Mouse (Mus musculus): Measurements from ENCODE around the gene Kmt2b. TPM values are rescaled to one million over a fixed set of nuclear protein-coding genes. Genes with fewer than 3 reads are reported as not detected.

The Kmt2b gene
- total and polyA plus RNA-seq, 3 experiments: 15.6 to 25.6 (median 15.9) TPM

- H3K79me2 ChIP-seq (replicated peaks; ENCODE audit: control insufficient read depth, insufficient read depth, low read length): no peaks in the 10 kb centered on the region
- H3K36me3 ChIP-seq (ENCODE audit: control insufficient read depth, insufficient read depth, low read length): no peaks in the 10 kb centered on the region
- no peaks in the 10 kb centered on the region for H3K27me3 ChIP-seq (ENCODE audit: control insufficient read depth, insufficient read depth, low read length)
- intact Hi-C loops (cut with DNase I): no loop called here
- H3K27ac ChIP-seq: peak overlapping the region; percentile 15; the same call in 1 of the 2 replicates
- WGBS: 43% methylated on average over 2 of the region's 2 CpGs
- peak in 1 of 2 experiments; percentile 70 for DNase-seq
- no peak overlapping the region for H3K4me3 ChIP-seq
- TF ChIP-seq EP300 (IDR thresholded peaks at IDR 0.05; ENCODE audit: insufficient read depth, low read depth, low read length): peak; percentile 58; the same call in 1 of the 2 replicates
- TF ChIP-seq CTCF (IDR thresholded peaks at IDR 0.05): no peak
- TF ChIP-seq POLR2A (IDR thresholded peaks at IDR 0.05; ENCODE audit: insufficient read depth, low read depth, low read length): no peak
- H3K4me1 ChIP-seq (ENCODE audit: control insufficient read depth, insufficient read depth, low read length): no peaks in the 10 kb centered on the region
- H3K9ac ChIP-seq (ENCODE audit: low read depth, low read length): no peak overlapping the region
These were observed 15.6 kb downstream of the Kmt2b start for GRCm38 (mm10) chr7:30572969-30573368.

GRCm38 (mm10) chr7:30572389-30572788 lies 16.1 kb downstream of the Kmt2b start:
- Histone ChIP-seq H3K4me3 (no peak overlapping the region), H3K36me3 (ENCODE audit: control insufficient read depth, insufficient read depth, low read length) (no peaks in the 10 kb centered on the region), H3K79me2 (replicated peaks; ENCODE audit: control insufficient read depth, insufficient read depth, low read length) (no peaks in the 10 kb centered on the region), H3K27me3 (ENCODE audit: control insufficient read depth, insufficient read depth, low read length) (no peaks in the 10 kb centered on the region), H3K27ac (no peak overlapping the region), H3K9ac (ENCODE audit: low read depth, low read length) (no peak overlapping the region), H3K4me1 (ENCODE audit: control insufficient read depth, insufficient read depth, low read length) (no peaks in the 10 kb centered on the region)
- intact Hi-C loops (cut with DNase I): no loop called here
- DNase-seq: no peak
- WGBS: 79% methylated on average over 5 of the region's 5 CpGs
- TF ChIP-seq POLR2A (IDR thresholded peaks at IDR 0.05; ENCODE audit: insufficient read depth, low read depth, low read length) (no peak), EP300 (IDR thresholded peaks at IDR 0.05; ENCODE audit: insufficient read depth, low read depth, low read length) (no peak), CTCF (IDR thresholded peaks at IDR 0.05) (no peak)

- WGBS: 92% methylated on average over 11 of the region's 11 CpGs
These were observed 21.0 kb downstream of the Kmt2b start for GRCm38 (mm10) chr7:30567555-30567954.

GRCm38 (mm10) chr7:30566033-30566432 lies 22.5 kb downstream of the Kmt2b start:
- H3K27ac ChIP-seq: no peak overlapping the region
- no peaks in the 10 kb centered on the region for H3K27me3 ChIP-seq (ENCODE audit: control insufficient read depth, insufficient read depth, low read length)
- H3K36me3 ChIP-seq (ENCODE audit: control insufficient read depth, insufficient read depth, low read length): no peaks in the 10 kb centered on the region
- no peak for DNase-seq
- intact Hi-C loops (cut with DNase I): no loop called here
- H3K9ac ChIP-seq (ENCODE audit: low read depth, low read length): no peak overlapping the region
- no peak for TF ChIP-seq EP300 (IDR thresholded peaks at IDR 0.05; ENCODE audit: insufficient read depth, low read depth, low read length)
- no peak for TF ChIP-seq CTCF (IDR thresholded peaks at IDR 0.05)
- no peak for TF ChIP-seq POLR2A (IDR thresholded peaks at IDR 0.05; ENCODE audit: insufficient read depth, low read depth, low read length)
- H3K79me2 ChIP-seq (replicated peaks; ENCODE audit: control insufficient read depth, insufficient read depth, low read length): no peaks in the 10 kb centered on the region
- WGBS: 74% methylated on average over 9 of the region's 9 CpGs
- H3K4me1 ChIP-seq (ENCODE audit: control insufficient read depth, insufficient read depth, low read length): peaks cover 2% of the 10 kb centered on the region; the same call in 1 of the 2 replicates
- H3K4me3 ChIP-seq: no peak overlapping the region

More at GRCm38 (mm10) chr7:30567555-30567954, 21.0 kb downstream of the Kmt2b start:
- no peak for DNase-seq
- H3K27ac ChIP-seq: no peak overlapping the region
- H3K9ac ChIP-seq (ENCODE audit: low read depth, low read length): no peak overlapping the region
- no peaks in the 10 kb centered on the region for H3K27me3 ChIP-seq (ENCODE audit: control insufficient read depth, insufficient read depth, low read length)
- intact Hi-C loops (cut with DNase I): no loop called here
- H3K4me1 ChIP-seq (ENCODE audit: control insufficient read depth, insufficient read depth, low read length): peaks cover 2% of the 10 kb centered on the region; the same call in 1 of the 2 replicates
- no peak overlapping the region for H3K4me3 ChIP-seq
- TF ChIP-seq CTCF (IDR thresholded peaks at IDR 0.05) (no peak), POLR2A (IDR thresholded peaks at IDR 0.05; ENCODE audit: insufficient read depth, low read depth, low read length) (no peak), EP300 (IDR thresholded peaks at IDR 0.05; ENCODE audit: insufficient read depth, low read depth, low read length) (no peak)
- H3K79me2 ChIP-seq (replicated peaks; ENCODE audit: control insufficient read depth, insufficient read depth, low read length): no peaks in the 10 kb centered on the region
- H3K36me3 ChIP-seq (ENCODE audit: control insufficient read depth, insufficient read depth, low read length): no peaks in the 10 kb centered on the region

- no peaks in the 10 kb centered on the region for H3K79me2 ChIP-seq (replicated peaks; ENCODE audit: control insufficient read depth, insufficient read depth, low read length)
- no peak within 1 kb of the TSS for H3K9ac ChIP-seq (ENCODE audit: low read depth, low read length)
- 91% methylated on average over 12 of the region's 12 CpGs for WGBS
- TF ChIP-seq CTCF (IDR thresholded peaks at IDR 0.05) (no peak), POLR2A (IDR thresholded peaks at IDR 0.05; ENCODE audit: insufficient read depth, low read depth, low read length) (no peak), EP300 (IDR thresholded peaks at IDR 0.05; ENCODE audit: insufficient read depth, low read depth, low read length) (no peak)
- H3K36me3 ChIP-seq (ENCODE audit: control insufficient read depth, insufficient read depth, low read length): no peaks in the 10 kb centered on the region
- DNase-seq: no peak
- intact Hi-C loops (cut with DNase I): no loop called here
- H3K4me3 ChIP-seq: no peak within 1 kb of the TSS
- H3K27ac ChIP-seq: no peak within 1 kb of the TSS
- H3K27me3 ChIP-seq (ENCODE audit: control insufficient read depth, insufficient read depth, low read length): no peaks in the 10 kb centered on the region
- H3K4me1 ChIP-seq (ENCODE audit: control insufficient read depth, insufficient read depth, low read length): peaks cover 2% of the 10 kb centered on the region; the same call in 1 of the 2 replicates
These were observed 23.5 kb downstream of the Kmt2b start, which contains the start of gene Igflr1 for GRCm38 (mm10) chr7:30564970-30565571. TSS of gene Igflr1 (plus strand) at chr7:30565427.

GRCm38 (mm10) chr7:30563906-30564280 lies 24.6 kb downstream of the Kmt2b start:
- TF ChIP-seq EP300 (IDR thresholded peaks at IDR 0.05; ENCODE audit: insufficient read depth, low read depth, low read length) (no peak), CTCF (IDR thresholded peaks at IDR 0.05) (no peak), POLR2A (IDR thresholded peaks at IDR 0.05; ENCODE audit: insufficient read depth, low read depth, low read length) (no peak)
- H3K9ac ChIP-seq (ENCODE audit: low read depth, low read length): 0 out of 2 replicates have a peak overlapping the region, but pooled peaks have one; percentile 3
- H3K4me3 ChIP-seq: peak overlapping the region; percentile 71
- H3K27me3 ChIP-seq (ENCODE audit: control insufficient read depth, insufficient read depth, low read length): no peaks in the 10 kb centered on the region
- no peak for DNase-seq
- H3K79me2 ChIP-seq (replicated peaks; ENCODE audit: control insufficient read depth, insufficient read depth, low read length): no peaks in the 10 kb centered on the region
- H3K4me1 ChIP-seq (ENCODE audit: control insufficient read depth, insufficient read depth, low read length): peaks cover 3% of the 10 kb centered on the region
- 27% methylated on average over 6 of the region's 6 CpGs for WGBS
- H3K27ac ChIP-seq: peak overlapping the region; percentile 99
- intact Hi-C loops (cut with DNase I): loop anchor here (1.0 kb wide), 1 partner anchor 24 kb away; the partner anchor contains the start of gene Kmt2b
- no peaks in the 10 kb centered on the region for H3K36me3 ChIP-seq (ENCODE audit: control insufficient read depth, insufficient read depth, low read length)

All from heart, adult 2 months (tissue).